Mouse (Mus musculus) kidney, adult 11 months (tissue): Measurements from ENCODE around the gene Zbtb12.
"Not testable (repeated sequence)": the region's sequence is repeated elsewhere in the genome, so short reads cannot be mapped to it uniquely, and the experiment has no call there.

Source experiments
- DNase-seq: peaks from one replicate; pipeline ENCODE4 v3.0.0; 2022

Gene Zbtb12

GRCm38 (mm10) chr17:34879336-34879879, at the start of gene Zbtb12:
Gene Zbtb12, plus strand, starts transcription at chr17:34879483.
- no peak for DNase-seq

- DNase-seq = not testable (repeated sequence)
These were observed 48.5 kb upstream of the Zbtb12 start for GRCm38 (mm10) chr17:34830776-34831175.

GRCm38 (mm10) chr17:34836155-34836855, 43.0 kb upstream of the Zbtb12 start:
- DNase-seq = no peak

GRCm38 (mm10) chr17:34836856-34837221, 42.4 kb upstream of the Zbtb12 start, which contains the start of the genes Stk19 and Dxo:
Gene Stk19, minus strand, starts transcription at chr17:34836945.
Gene Dxo, plus strand, starts transcription at chr17:34837019.
- peak; percentile 95 for DNase-seq

GRCm38 (mm10) chr17:34837464-34838324, 41.6 kb upstream of the Zbtb12 start:
- DNase-seq = peak; percentile 41

GRCm38 (mm10) chr17:34838785-34839184, 40.5 kb upstream of the Zbtb12 start:
- DNase-seq = no peak

GRCm38 (mm10) chr17:34840736-34841307, 38.5 kb upstream of the Zbtb12 start:
- DNase-seq = no peak

GRCm38 (mm10) chr17:34844884-34845283, 34.4 kb upstream of the Zbtb12 start:
- DNase-seq = no peak

- DNase-seq = no peak
These were observed 32.1 kb upstream of the Zbtb12 start for GRCm38 (mm10) chr17:34847192-34847591.

GRCm38 (mm10) chr17:34847615-34848014, 31.7 kb upstream of the Zbtb12 start:
- no peak for DNase-seq

- peak; percentile 96 for DNase-seq
These were observed 29.4 kb upstream of the Zbtb12 start, which contains the start of the genes Skiv2l and Nelfe for GRCm38 (mm10) chr17:34849722-34850516. Gene Skiv2l, minus strand, starts transcription at chr17:34850210. Gene Nelfe, plus strand, starts transcription at chr17:34850391.

GRCm38 (mm10) chr17:34850517-34851125, 28.7 kb upstream of the Zbtb12 start:
- DNase-seq = no peak

GRCm38 (mm10) chr17:34853511-34853910, 25.8 kb upstream of the Zbtb12 start:
- DNase-seq = no peak

GRCm38 (mm10) chr17:34854761-34855160, 24.5 kb upstream of the Zbtb12 start:
- DNase-seq = no peak

GRCm38 (mm10) chr17:34855825-34856224, 23.5 kb upstream of the Zbtb12 start:
- no peak for DNase-seq

- no peak for DNase-seq
These were observed 20.6 kb upstream of the Zbtb12 start for GRCm38 (mm10) chr17:34858670-34859069.

GRCm38 (mm10) chr17:34860514-34860913, 18.8 kb upstream of the Zbtb12 start:
- DNase-seq = no peak

- peak; percentile 83 for DNase-seq
These were observed 17.4 kb upstream of the Zbtb12 start for GRCm38 (mm10) chr17:34861704-34862415.

- DNase-seq = peak; percentile 82
These were observed 16.7 kb upstream of the Zbtb12 start, which contains the start of gene Cfb for GRCm38 (mm10) chr17:34862416-34863081. Gene Cfb, minus strand, starts transcription at chr17:34862518.

GRCm38 (mm10) chr17:34865981-34866380, 13.3 kb upstream of the Zbtb12 start:
- DNase-seq = no peak
